In the genomic region with DNA sequence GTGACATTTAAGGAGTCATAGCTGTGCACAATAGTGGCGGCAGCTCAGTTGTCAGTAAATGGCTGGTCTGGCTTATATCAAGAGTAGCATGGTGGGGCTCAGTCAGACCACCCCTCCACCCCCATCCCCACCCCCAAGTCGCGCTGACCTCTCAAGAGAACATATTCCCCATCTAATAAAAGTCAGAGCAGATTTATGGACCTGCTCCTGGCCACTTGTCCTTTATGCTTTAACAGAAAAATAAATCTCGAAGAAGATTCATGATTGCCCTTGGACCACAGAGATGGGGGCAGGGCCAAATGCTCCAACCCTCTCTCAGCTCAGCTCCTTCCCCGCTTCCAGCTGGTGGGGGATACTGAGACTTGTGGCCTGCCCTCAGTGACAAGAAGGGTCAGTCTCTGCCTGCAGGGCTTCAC, we compare ENCODE assay signal across 13 mouse cellular contexts.
A peak's percentile ranks its signal among the peaks of the same experiment; 100 is the strongest.
DNase-seq lines count a peak whose midpoint lies in the region; ATAC-seq and TF ChIP-seq lines count a peak whose summit lies in the region.
"Had no signal": no experiment of that assay in that cellular context is flagged by ENCODE, and none has a peak within 500 bp of the region (broad histone marks: within the 10 kb centered on the region; RNA-seq: fewer than 3 reads in every experiment).

No protein-coding gene starts in this region.

- H3K27ac ChIP-seq in kidney, embryonic 14.5 days (ENCODE audit: low read depth, low read length) = peak overlapping the region; percentile 84
- no peak overlapping the region for H3K27ac ChIP-seq in embryonic facial prominence, embryonic 14.5 days (replicated peaks; ENCODE audit: low read depth, low read length)
- peak overlapping the region; percentile 26; the same call in 1 of the 2 replicates for H3K27ac ChIP-seq in neural tube, embryonic 12.5 days
- H3K27ac ChIP-seq in layer of hippocampus, adult 2 months = no peak overlapping the region
- H3K27ac ChIP-seq: embryonic facial prominence, embryonic 15.5 days; liver, embryonic 13.5 days; macrophage had no signal

- H3K4me2 ChIP-seq in kidney, embryonic 14.5 days (replicated peaks; ENCODE audit: low read depth, low read length) = peak overlapping the region; percentile 17
- peak overlapping the region; percentile 50; the same call in 1 of the 2 replicates for H3K4me2 ChIP-seq in embryonic facial prominence, embryonic 14.5 days (ENCODE audit: low read depth, low read length)
- peak overlapping the region; percentile 32 for H3K4me2 ChIP-seq in neural tube, embryonic 12.5 days (replicated peaks)
- H3K4me2 ChIP-seq: embryonic facial prominence, embryonic 15.5 days; liver, embryonic 13.5 days had no signal

- H3K4me3 ChIP-seq in kidney, embryonic 14.5 days (ENCODE audit: low read length) = no peak overlapping the region
- no peak overlapping the region for H3K4me3 ChIP-seq in embryonic facial prominence, embryonic 14.5 days (ENCODE audit: low read depth, low read length)
- H3K4me3 ChIP-seq in neural tube, embryonic 12.5 days = no peak overlapping the region
- H3K4me3 ChIP-seq in layer of hippocampus, adult 2 months = no peak overlapping the region
- H3K4me3 ChIP-seq: embryonic facial prominence, embryonic 15.5 days; liver, embryonic 13.5 days had no signal

- no peaks in the 10 kb centered on the region for H3K9me3 ChIP-seq in kidney, embryonic 14.5 days (ENCODE audit: control insufficient read depth, low read length)
- no peaks in the 10 kb centered on the region for H3K9me3 ChIP-seq in embryonic facial prominence, embryonic 14.5 days (ENCODE audit: control insufficient read depth, low read length)
- H3K9me3 ChIP-seq in neural tube, embryonic 12.5 days = no peaks in the 10 kb centered on the region
- H3K9me3 ChIP-seq: embryonic facial prominence, embryonic 15.5 days; liver, embryonic 13.5 days had no signal

- ATAC-seq in kidney, embryonic 14.5 days (ENCODE audit: low FRiP score, low TSS enrichment) = peak; percentile 65
- no peak for ATAC-seq in embryonic facial prominence, embryonic 14.5 days (ENCODE audit: low read depth)
- peak; percentile 68 for ATAC-seq in neural tube, embryonic 12.5 days (ENCODE audit: low FRiP score, low read depth)

- H3K36me3 ChIP-seq in kidney, embryonic 14.5 days (ENCODE audit: control insufficient read depth, insufficient read depth, low read length) = no peaks in the 10 kb centered on the region
- H3K36me3 ChIP-seq in embryonic facial prominence, embryonic 14.5 days (ENCODE audit: control insufficient read depth, insufficient read depth, low read length) = no peaks in the 10 kb centered on the region
- H3K36me3 ChIP-seq in neural tube, embryonic 12.5 days = no peaks in the 10 kb centered on the region
- H3K36me3 ChIP-seq: embryonic facial prominence, embryonic 15.5 days; liver, embryonic 13.5 days had no signal

- peaks cover 39% of the 10 kb centered on the region for H3K4me1 ChIP-seq in kidney, embryonic 14.5 days (ENCODE audit: control insufficient read depth, insufficient read depth, low read length)
- peaks cover 26% of the 10 kb centered on the region for H3K4me1 ChIP-seq in embryonic facial prominence, embryonic 14.5 days (ENCODE audit: control insufficient read depth, insufficient read depth, low read length)
- peaks cover 31% of the 10 kb centered on the region for H3K4me1 ChIP-seq in neural tube, embryonic 12.5 days
- H3K4me1 ChIP-seq: liver, embryonic 13.5 days had no signal

- TF ChIP-seq CTCF in layer of hippocampus, adult 2 months (conservative IDR thresholded peaks at IDR 0.05) = no peak

- no peaks in the 10 kb centered on the region for H3K27me3 ChIP-seq in kidney, embryonic 14.5 days (ENCODE audit: control insufficient read depth, insufficient read depth, low read length)
- H3K27me3 ChIP-seq in embryonic facial prominence, embryonic 14.5 days (replicated peaks; ENCODE audit: control insufficient read depth, insufficient read depth, low read length) = no peaks in the 10 kb centered on the region
- H3K27me3 ChIP-seq in neural tube, embryonic 12.5 days (replicated peaks) = no peaks in the 10 kb centered on the region
- H3K27me3 ChIP-seq: embryonic facial prominence, embryonic 15.5 days; liver, embryonic 13.5 days had no signal

- 15% methylated on average over 5 of the region's 5 CpGs for WGBS in kidney, embryonic 14.5 days
- 33% methylated on average over 5 of the region's 5 CpGs for WGBS in embryonic facial prominence, embryonic 14.5 days
- 11% methylated on average over 5 of the region's 5 CpGs for WGBS in neural tube, embryonic 12.5 days

- no peak overlapping the region for H3K9ac ChIP-seq in kidney, embryonic 14.5 days (ENCODE audit: low read depth, low read length)
- H3K9ac ChIP-seq in embryonic facial prominence, embryonic 14.5 days (ENCODE audit: low read depth, low read length) = no peak overlapping the region
- 0 out of 2 replicates have a peak overlapping the region, but pooled peaks have one; percentile 13 for H3K9ac ChIP-seq in neural tube, embryonic 12.5 days
- H3K9ac ChIP-seq: embryonic facial prominence, embryonic 15.5 days; liver, embryonic 13.5 days had no signal

- DNase-seq in adrenal gland, adult (ENCODE audit: inconsistent age in 2 of 2, low spot score in 1 of 2) = peak; percentile 55 to 86
- no peak for DNase-seq in adrenal gland, postnatal 4 days (ENCODE audit: low spot score in 2 of 2)
- DNase-seq in kidney, adult 11 months = no peak
- no peak for DNase-seq in embryonic facial prominence, embryonic 14.5 days (ENCODE audit: low spot score)
- no peak for DNase-seq in right cerebral cortex, postnatal 25 days
- no peak for DNase-seq in layer of hippocampus, adult 2 months (ENCODE audit: low spot score in 2 of 2)
- DNase-seq: cerebellum, adult 11 months; liver, embryonic 13.5 days; thymus, adult 2 months had no signal

Comparison
In these comparisons a context has a peak if more than half of its experiments do, and no peak if none do; other contexts are left out.
1. DNase-seq: peak in adrenal gland, adult (2 of 2); none in adrenal gland, postnatal 4 days (0 of 2), kidney, adult 11 months (single experiment), embryonic facial prominence, embryonic 14.5 days (single experiment), right cerebral cortex, postnatal 25 days (single experiment) and layer of hippocampus, adult 2 months (0 of 2).
2. H3K27ac ChIP-seq: peak in kidney, embryonic 14.5 days (single experiment) and neural tube, embryonic 12.5 days (single experiment); none in embryonic facial prominence, embryonic 14.5 days (single experiment) and layer of hippocampus, adult 2 months (single experiment).
3. Peak in every context shown above with its lines, with median percentiles within 50 percentile points of each other: H3K4me2 ChIP-seq.